Mouse (Mus musculus) cerebellum, adult (tissue): ENCODE results near the gene Macf1.
"Not testable (repeated sequence)": the region's sequence is repeated elsewhere in the genome, so short reads cannot be mapped to it uniquely, and the experiment has no call there.

Experiments used
- ATAC-seq: cut with Nextera tagmentation; 2 replicates; pipeline ENCODE4 v1.9.2; 2017; ENCODE audit warnings: mild to moderate bottlenecking, moderate library complexity, mixed read lengths; ENCODE audit not compliant: insufficient number of reproducible peaks, low FRiP score, low TSS enrichment

The Macf1 gene

GRCm38 (mm10) chr4:123643561-123643960 lies 40.6 kb downstream of the Macf1 start:
- no peak; the same call in 1 of the 2 replicates for ATAC-seq

DNA sequence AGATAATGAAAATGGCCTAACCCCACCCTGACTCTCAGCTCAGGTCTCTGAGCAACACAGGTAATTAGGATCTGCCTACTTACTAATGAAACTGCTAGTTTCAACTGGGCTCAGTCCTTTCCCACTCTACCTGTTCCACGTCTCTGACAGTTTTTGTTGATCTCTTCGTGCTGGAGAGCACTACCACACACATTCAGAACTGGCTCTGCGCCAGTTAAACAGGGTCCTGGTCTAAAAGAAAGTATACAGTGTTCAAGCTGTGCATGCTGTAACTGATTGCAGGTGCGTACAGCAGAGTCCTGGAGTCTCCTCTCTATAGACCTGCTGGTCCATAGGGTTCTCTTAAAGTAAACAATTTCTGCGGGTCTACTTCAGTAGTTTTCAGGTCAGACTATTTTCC lies 41.3 kb downstream of the Macf1 start:
- ATAC-seq = no peak

- no peak for ATAC-seq
These were observed 47.0 kb downstream of the Macf1 start for GRCm38 (mm10) chr4:123637136-123637535.

DNA sequence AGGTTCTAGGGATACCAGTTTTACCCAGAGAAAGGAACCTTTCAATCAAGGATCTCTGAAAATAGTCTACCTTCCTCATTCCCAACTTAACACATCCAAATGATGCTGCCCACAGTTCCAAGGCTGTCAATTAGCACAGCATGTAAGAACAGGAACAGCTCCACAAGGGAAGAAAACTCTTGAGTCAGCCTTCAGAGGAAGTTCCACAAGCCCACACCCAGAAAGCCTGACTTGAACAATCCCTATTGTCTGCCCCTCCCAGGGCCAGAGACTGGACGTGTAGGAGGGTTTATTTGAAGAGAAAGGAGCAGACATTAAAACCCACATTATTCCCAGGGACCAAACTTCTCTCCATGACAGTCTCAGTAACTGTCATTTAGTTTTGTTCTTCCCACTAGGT lies 48.7 kb downstream of the Macf1 start:
- ATAC-seq = no peak

- ATAC-seq = no peak
These were observed 49.7 kb downstream of the Macf1 start for GRCm38 (mm10) chr4:123634436-123634835.

DNA sequence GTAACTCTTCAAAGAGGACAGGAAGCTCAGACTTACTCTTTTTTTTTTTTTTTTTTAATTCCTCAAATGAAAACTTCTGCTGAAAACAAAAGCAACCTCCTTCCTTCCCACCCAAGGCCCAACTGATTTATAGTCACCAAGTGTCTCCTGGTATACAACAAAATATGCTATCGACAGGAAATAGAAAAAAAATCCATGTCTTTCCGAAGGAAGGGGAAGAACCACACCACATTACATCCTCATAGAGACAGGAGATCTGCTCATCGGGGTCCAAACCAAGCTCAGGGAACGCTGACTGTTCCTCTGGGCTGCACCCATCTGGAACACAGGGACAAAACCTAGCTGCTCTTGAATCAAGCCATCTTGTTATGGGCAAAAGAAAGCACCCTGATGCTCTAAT lies 50.3 kb downstream of the Macf1 start:
- ATAC-seq = no peak

DNA sequence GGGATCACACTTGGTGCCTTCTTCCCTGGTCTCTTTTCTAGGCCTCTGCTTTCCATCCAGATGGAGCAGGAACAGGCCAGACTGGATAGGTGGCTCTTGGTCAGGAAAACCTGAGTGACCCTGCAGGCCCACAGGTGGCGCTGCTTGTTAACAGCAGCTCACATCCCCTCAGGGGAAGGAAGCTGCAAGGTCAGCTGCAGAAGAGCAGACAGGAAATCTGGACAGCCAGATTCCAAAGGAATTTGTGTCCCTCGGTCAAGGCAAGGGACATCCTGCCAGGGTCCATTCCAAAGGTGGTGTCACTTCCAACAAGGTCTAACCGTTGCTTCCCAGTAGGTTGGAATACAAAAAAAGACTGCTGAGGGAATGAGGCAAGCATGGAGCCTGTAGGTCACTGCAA lies 50.8 kb downstream of the Macf1 start:
- ATAC-seq = no peak

DNA sequence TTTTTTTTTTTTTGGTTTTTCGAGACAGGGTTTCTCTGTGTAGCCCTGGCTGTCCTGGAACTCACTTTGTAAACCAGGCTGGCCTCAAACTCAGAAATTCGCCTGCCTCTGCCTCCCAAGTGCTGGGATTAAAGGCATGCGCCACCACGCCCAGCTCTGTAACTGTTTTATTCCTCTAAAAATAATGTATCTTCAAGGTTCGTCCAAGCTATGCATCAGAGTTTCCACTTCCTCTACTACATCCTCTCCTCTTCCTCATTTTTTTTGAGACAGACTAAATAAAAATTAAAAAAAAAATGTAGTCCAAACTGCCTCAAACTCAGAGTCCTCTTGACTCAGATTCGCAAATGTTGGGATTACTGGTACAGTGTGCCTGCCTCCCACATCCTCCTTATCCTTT lies 52.0 kb downstream of the Macf1 start:
- not testable (repeated sequence) for ATAC-seq

DNA sequence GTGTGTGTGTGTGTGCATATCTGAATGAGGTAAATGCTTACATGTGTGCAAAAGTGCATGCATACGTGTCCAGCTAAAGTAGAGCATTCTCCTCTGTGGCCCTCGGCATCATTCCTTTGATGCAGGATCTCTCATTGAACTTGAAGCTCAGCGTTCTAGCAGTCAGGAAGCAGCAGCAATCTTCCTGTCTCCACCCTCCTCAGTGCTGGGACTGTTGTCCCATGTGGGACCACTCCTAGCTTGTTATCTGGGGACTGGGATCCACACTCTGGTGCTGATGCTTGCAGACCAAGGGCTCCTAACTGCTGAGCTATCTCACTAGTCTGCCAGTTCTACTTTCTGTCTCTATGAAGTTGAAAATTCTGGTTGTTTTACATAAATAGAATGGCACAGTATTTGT lies 52.5 kb downstream of the Macf1 start:
- ATAC-seq = no peak

- ATAC-seq = no peak
These were observed 56.5 kb downstream of the Macf1 start for GRCm38 (mm10) chr4:123627683-123628082.

DNA sequence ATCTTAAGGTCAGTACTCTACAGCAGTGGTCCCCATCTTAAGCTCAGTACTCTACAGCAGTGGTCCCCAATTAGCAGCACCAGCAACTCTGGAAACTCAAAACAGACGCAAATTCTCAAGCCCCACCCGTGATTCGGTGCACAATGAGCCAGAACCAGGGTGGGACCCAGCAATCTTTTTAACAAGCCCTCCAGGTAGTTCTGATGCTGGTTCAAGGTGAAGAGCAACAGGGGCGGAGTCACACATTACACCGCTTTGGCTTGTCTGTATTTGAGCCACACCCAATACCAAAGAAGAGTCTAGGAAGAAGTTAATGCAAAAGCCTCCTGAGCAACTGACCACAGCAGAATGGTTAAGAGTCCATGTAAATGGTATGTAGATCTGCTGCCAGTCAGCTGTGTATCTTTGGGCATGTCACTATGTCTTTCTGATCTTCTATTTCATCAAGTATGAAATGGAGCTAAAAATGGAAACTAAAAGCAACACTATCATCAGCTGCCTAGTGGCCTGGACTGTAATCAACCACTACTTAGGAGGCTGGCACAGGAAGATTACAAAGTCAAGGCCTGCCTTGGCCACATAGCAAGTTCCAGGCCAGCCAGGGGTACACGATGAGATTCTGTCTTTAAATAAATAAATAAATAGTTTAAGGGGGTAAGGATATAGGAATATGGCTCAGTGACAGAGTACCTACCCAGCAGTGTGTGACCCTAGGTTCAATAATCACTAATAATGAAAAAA lies 58.7 kb downstream of the Macf1 start:
- ATAC-seq = no peak

DNA sequence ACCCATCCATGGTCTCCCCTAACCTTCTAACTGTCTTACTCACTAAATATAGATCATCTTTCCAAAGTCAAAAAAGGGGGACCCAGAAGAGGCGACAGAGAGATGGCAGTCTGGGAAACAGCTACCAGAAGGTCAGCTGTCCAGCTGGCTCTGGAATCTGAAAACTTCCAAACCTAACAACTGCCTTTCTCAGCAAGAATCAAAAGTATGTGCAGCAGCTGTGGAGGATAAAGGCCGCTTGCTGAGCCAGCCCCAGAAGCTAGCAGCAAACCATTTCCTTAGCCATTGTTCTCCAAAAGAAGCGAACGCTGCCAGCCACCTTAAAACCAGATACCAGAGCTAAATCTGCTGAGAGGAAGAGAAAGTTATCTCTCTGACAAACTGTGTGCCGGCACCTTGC lies 59.7 kb downstream of the Macf1 start:
- no peak for ATAC-seq

- ATAC-seq = peak; percentile 92
These were observed 60.4 kb downstream of the Macf1 start for GRCm38 (mm10) chr4:123623742-123624151.

- ATAC-seq = no peak
These were observed 62.4 kb downstream of the Macf1 start for GRCm38 (mm10) chr4:123621732-123622131.

GRCm38 (mm10) chr4:123617727-123618389 lies 66.3 kb downstream of the Macf1 start:
- no peak for ATAC-seq

DNA sequence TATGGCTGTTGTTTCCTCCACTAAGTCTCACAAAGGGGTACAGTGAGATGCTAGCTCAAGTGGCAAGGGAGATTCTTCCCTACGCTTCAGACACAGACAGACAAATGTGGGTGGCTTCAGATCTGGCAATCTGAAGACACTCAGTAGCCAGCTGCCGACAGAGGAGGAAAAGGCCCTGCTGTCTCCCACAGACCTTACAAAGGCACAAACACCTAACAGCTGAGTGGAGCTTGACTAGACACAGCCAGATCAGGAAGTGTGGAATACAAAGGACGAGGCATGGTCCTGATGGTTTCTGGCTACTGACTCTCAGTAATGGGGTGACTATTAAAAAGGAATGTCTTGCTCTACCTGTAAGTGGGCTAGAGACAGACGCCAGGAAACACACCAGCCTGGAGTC lies 67.2 kb downstream of the Macf1 start:
- no peak for ATAC-seq

- ATAC-seq = no peak
These were observed 67.7 kb downstream of the Macf1 start for GRCm38 (mm10) chr4:123616501-123616900.

DNA sequence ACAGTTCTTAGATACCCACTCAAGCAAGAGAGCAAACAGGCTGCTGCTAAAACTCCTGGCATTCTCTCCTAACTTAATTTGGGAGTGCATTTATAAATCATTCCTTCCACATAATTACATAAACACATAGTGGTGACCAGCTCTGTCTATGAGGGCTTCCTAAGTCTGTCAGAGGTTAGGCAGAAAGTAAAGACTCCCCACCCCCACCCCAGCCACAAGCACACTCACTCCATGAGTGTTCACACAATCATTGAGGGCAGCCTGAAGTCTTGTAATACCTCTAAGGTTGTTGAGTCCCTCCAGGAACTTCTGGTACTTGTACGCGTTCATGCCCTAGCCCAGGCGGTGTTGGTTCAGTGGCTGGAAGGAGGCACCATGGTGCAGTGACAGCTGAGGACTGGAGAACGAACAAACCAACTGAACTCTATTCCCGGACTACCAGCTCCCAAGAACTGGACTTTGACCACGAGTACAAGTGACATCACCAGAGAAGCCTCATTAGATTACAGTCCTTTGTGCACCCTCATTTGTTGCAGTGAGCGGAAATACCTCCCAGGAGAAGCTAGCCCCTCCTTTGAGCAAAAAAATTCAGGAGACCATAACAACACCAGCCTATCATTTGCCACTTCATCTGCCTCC lies 70.7 kb downstream of the Macf1 start:
- ATAC-seq = no peak

DNA sequence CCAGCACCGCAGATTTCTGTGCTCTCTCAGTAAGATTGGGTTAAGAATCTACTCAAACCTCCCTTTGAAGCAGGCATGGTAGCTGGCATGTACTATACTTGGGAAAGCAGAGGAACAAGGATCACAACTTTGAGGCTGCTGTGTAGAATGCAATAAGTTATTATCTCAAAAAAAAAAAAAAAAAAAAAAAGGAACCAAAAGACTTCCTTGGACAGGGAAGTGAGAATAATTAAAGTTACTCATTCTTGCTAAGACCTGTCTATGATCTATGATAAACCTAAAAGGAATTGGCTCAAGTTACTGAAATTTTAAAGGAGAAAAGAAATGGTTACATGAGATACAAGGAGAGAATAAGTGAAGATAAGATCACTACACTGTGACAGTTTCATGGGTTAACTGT lies 72.2 kb downstream of the Macf1 start:
- no peak for ATAC-seq

- no peak for ATAC-seq
These were observed 72.9 kb downstream of the Macf1 start for GRCm38 (mm10) chr4:123611241-123611640.

DNA sequence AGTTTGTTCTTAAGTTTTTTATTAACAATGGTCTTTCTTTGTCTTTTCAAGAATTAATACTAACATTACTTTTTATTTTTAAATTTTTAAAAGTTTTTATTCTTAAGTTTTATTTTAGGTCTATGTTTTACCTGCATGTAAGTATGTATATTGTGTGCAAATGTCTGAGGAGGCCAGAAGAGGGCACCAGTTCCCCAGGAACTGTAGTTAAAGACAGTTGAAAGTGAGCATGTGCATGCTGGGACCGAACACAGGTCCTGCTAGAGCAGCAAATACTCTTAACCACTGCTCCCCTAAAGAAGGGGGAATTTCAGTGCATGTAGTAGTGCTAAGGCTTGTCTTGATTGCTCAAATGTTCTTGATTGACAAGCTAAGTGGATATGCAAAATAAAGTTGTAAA lies 77.0 kb downstream of the Macf1 start:
- no peak for ATAC-seq

GRCm38 (mm10) chr4:123605948-123606347 lies 78.2 kb downstream of the Macf1 start:
- ATAC-seq = no peak
